Mouse (Mus musculus): ENCODE results near the gene Gm2026. TPM values are rescaled to one million over a fixed set of nuclear protein-coding genes. Genes with fewer than 3 reads are reported as not detected.

The Gm2026 gene
- polyA plus RNA-seq (2021; fragmentation: Nextera tagmentation) = 29.6 and 32.9 TPM in 2 replicates
- long read RNA-seq, experiment 1, transcript Gm2026-201 (4 exons, 1,621 nt) = major isoform, 62 of 80 reads
- long read RNA-seq, experiment 1, partial matches to known transcripts = 0 of 80 reads
- long read RNA-seq, experiment 1, other reads (novel, unspliced or antisense) = 18 of 80 reads
- long read RNA-seq, experiment 2, transcript Gm2026-201 (4 exons, 1,621 nt) = major isoform, 10 of 15 reads
- long read RNA-seq, experiment 2, partial matches to known transcripts = 0 of 15 reads
- long read RNA-seq, experiment 2, other reads (novel, unspliced or antisense) = 5 of 15 reads

DNA sequence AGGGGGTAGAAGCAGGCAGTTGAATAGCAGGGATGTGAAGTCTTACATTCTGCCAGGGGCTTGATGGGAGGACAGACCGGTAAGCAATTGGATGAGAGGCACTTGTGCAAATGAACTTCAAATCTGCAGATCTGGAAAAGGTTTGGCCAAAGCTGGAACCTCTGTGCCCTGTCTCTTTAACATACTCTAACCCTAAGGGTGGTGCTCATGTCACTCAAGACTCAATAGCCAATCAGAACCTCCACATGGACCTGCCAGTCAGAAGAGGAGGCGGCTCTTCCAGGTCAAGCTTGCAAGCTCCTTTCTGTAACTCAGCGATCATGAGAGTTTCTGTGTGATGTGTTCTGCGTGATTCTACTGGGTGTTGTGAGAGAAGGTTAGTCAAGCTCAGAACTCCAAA lies at the start of gene Gm2026:
TSS of gene Gm2026 (plus strand) at position 301 of the 400 bp plus-strand sequence.

DNA sequence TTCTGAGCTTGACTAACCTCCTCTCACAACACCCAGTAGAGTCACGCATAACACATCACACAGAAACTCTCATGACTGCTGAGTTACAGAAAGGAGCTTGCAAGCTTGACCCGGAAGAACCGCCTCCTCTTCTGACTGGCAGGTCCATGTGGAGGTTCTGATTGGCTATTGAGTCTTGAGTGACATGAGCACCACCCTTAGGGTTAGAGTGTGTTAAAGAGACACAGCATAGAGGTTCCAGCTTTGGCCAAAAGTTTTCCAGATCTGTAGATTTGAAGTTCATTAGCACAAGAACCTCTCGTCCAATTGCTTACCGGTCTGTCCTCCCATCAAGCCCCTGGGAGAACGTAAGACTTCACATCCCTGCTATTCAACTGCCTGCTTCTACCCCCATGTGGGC lies 34.1 kb upstream of the Gm2026 start, which contains the start of gene Zfp966:
TSS of gene Zfp966 (minus strand) at position 101 of the 400 bp plus-strand sequence.

Other genes starting within 250 kb of the Gm2026 start
- gene Gm2007, start 223.8 kb upstream of the Gm2026 start, polyA plus RNA-seq (2021; fragmentation: Nextera tagmentation) = not detected in 2 replicates
- 3.5 and 4.4 TPM in 2 replicates for gene Gm14288, start 164.2 kb upstream of the Gm2026 start, polyA plus RNA-seq (2021; fragmentation: Nextera tagmentation)
- 24.9 and 25.0 TPM in 2 replicates for gene Gm6710, start 96.1 kb upstream of the Gm2026 start, polyA plus RNA-seq (2021; fragmentation: Nextera tagmentation)
- 0.72 and 0.92 TPM in 2 replicates for gene Zfp966, start 34.2 kb upstream of the Gm2026 start, polyA plus RNA-seq (2021; fragmentation: Nextera tagmentation)
- gene Gm2004, start 184.5 kb downstream of the Gm2026 start, polyA plus RNA-seq (2021; fragmentation: Nextera tagmentation) = 0.47 and 0.69 TPM in 2 replicates